Mouse (Mus musculus) heart, embryonic 12.5 days (tissue): ENCODE data around the gene Rab30. TPM values are rescaled to one million over a fixed set of nuclear protein-coding genes. Genes with fewer than 3 reads are reported as not detected.

Experiments used
- ATAC-seq: fragments of 200-750 bp; cut with Nextera tagmentation; 2 replicates; pipeline ENCODE4 v1.8.0; 2017; ENCODE audit warnings: moderate TSS enrichment, moderate library complexity; ENCODE audit not compliant: insufficient number of reproducible peaks, low FRiP score
- H3K27ac ChIP-seq: fragments of 300-500 bp; sonication (generic); 2 replicates; pipeline ENCODE4 v1.5.1; 2016; ENCODE audit warnings: mild to moderate bottlenecking, moderate library complexity; ENCODE audit not compliant: poor library complexity, severe bottlenecking
- H3K27me3 ChIP-seq: fragments of 300-500 bp; sonication (generic); replicated peaks from 2 replicates; pipeline ENCODE4 v1.6.1; 2016; ENCODE audit warnings: mild to moderate bottlenecking, moderate library complexity
- H3K36me3 ChIP-seq: fragments of 300-500 bp; sonication (generic); 2 replicates; pipeline ENCODE4 v1.6.1; 2016; ENCODE audit warnings: mild to moderate bottlenecking, moderate library complexity
- H3K4me1 ChIP-seq: fragments of 300-500 bp; sonication (generic); replicated peaks from 2 replicates; pipeline ENCODE4 v1.6.1; 2016; ENCODE audit warnings: mild to moderate bottlenecking
- H3K4me2 ChIP-seq: fragments of 300-500 bp; sonication (generic); 2 replicates; pipeline ENCODE4 v1.6.1; 2016; ENCODE audit warnings: mild to moderate bottlenecking, moderate library complexity
- H3K4me3 ChIP-seq: fragments of 300-500 bp; sonication (generic); 2 replicates; pipeline ENCODE4 v1.5.1; 2016; ENCODE audit warnings: mild to moderate bottlenecking
- H3K9ac ChIP-seq: fragments of 300-500 bp; sonication (generic); 2 replicates; pipeline ENCODE4 v1.6.1; 2016; ENCODE audit warnings: mild to moderate bottlenecking, moderate library complexity
- H3K9me3 ChIP-seq: fragments of 300-500 bp; sonication (generic); replicated peaks from 2 replicates; pipeline ENCODE4 v1.6.1; 2016; ENCODE audit warnings: mild to moderate bottlenecking, moderate library complexity
- WGBS: fragments of 180-500 bp; shearing (Covaris S2); methylation state at CpG from one replicate; pipeline ENCODE4 v1.1.7; 2016; 5-methylcytosine and 5-hydroxymethylcytosine counted together
- polyA plus RNA-seq: library from polyadenylated mRNA; unstranded; fragments of >200 nt; fragmentation: Nextera tagmentation; extraction: Ambion mirVana; gene quantifications from 2 replicates; pipeline ENCODE4 v1.2.1, GENCODE M21; 2016

Rab30 gene
- polyA plus RNA-seq, 1 experiment from 2014 or later, result 9.4 TPM

- H3K4me3 ChIP-seq, result no peak overlapping the region
- no peak overlapping the region for H3K4me2 ChIP-seq
- H3K36me3 ChIP-seq, result no peaks in the 10 kb centered on the region
- H3K27me3 ChIP-seq, result no peaks in the 10 kb centered on the region
- peaks cover 6% of the 10 kb centered on the region for H3K4me1 ChIP-seq
- H3K27ac ChIP-seq, result peak overlapping the region; percentile 35; the same call in 1 of the 2 replicates
- H3K9ac ChIP-seq, result no peak overlapping the region
- ATAC-seq, result peak; percentile 60
- no peaks in the 10 kb centered on the region for H3K9me3 ChIP-seq
- 75% methylated on average over 9 of the region's 9 CpGs for WGBS
Observed at GRCm38 (mm10) chr7:92883850-92884716, 142.7 kb downstream of the Rab30 start.

DNA sequence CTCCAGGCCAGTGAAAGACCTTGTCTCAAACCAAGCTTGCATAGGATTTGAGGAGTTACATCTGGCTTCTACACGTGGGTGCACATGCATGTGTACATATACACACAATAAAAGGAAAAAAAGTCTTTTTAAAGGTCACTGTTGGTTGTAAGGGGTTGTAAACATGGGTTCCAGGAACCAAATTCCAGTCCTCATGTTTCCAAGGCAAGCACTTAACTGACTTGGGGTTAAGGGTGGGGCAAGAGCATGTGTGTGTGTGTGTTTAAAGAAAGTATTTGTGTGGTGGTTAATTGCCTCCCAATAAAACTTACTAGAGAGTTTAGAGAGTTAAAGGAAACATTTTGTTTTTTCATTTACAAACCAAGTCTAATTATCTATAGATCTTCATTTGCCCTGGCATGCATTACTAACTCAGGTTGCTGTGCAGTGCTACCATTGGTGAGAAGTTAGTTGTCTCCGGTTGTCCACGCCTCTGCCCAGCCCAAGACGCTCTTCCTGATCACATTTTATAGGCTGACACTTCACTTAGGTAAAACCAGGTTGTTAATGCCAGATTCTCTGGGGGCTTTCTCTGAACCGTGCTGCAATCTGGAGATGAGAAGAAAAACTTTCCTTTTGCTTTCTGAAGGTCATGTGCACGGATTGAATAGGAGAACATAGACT lies 143.7 kb downstream of the Rab30 start:
- H3K9ac ChIP-seq, result no peak overlapping the region
- H3K4me2 ChIP-seq, result no peak overlapping the region
- no peak for ATAC-seq
- H3K36me3 ChIP-seq, result no peaks in the 10 kb centered on the region
- H3K27ac ChIP-seq, result no peak overlapping the region
- H3K9me3 ChIP-seq, result no peaks in the 10 kb centered on the region
- H3K4me1 ChIP-seq, result peaks cover 6% of the 10 kb centered on the region
- WGBS, result 78% methylated on average over 6 of the region's 6 CpGs
- H3K27me3 ChIP-seq, result no peaks in the 10 kb centered on the region
- no peak overlapping the region for H3K4me3 ChIP-seq

DNA sequence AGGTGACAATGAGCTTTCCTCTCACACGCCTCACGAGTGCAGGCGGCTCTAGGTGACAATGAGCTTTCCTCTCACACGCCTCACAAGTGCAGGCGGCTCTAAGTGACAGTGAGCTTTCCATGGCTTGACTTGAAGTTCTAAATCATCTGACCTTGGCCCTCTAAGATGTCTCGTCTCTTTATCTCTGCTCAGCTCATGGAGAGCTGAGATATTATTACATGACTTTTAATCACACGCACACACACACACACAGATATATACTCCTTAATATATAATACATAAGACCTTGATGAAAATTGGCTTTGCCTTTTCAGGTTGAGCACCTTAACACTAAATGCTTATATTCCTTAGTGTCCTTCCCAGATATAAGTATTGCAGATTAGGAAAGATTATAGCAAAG lies 145.4 kb downstream of the Rab30 start:
- WGBS, result 58% methylated on average over 7 of the region's 7 CpGs
- Histone ChIP-seq H3K4me2 (no peak overlapping the region), H3K4me3 (no peak overlapping the region), H3K27ac (peak overlapping the region; percentile 31; the same call in 1 of the 2 replicates), H3K4me1 (peaks cover 12% of the 10 kb centered on the region), H3K27me3 (no peaks in the 10 kb centered on the region), H3K9ac (no peak overlapping the region), H3K9me3 (no peaks in the 10 kb centered on the region), H3K36me3 (no peaks in the 10 kb centered on the region)
- no peak for ATAC-seq

DNA sequence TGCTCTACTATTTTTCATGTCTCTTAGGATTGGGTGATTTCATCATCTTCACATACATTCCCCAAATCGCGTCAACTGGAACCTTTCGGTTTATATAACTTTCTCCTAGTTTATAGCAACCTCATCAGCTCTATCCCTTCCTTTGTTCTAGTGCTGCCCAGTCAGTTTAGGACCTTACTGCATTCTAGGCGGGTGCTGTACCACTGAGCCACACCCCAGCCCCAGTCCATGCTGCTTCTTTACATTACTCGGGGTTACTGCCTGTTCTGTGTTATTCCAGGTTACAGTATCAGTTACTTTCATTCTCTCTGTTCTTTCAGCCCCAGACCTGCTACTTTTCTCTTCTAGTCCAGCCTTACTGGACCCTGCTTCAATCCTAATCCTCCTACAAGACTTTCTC lies 145.8 kb downstream of the Rab30 start:
- H3K27ac ChIP-seq, result no peak overlapping the region
- no peaks in the 10 kb centered on the region for H3K36me3 ChIP-seq
- peaks cover 12% of the 10 kb centered on the region for H3K4me1 ChIP-seq
- H3K4me2 ChIP-seq, result no peak overlapping the region
- WGBS, result 90% methylated on average over 5 of the region's 5 CpGs
- no peak overlapping the region for H3K4me3 ChIP-seq
- H3K27me3 ChIP-seq, result no peaks in the 10 kb centered on the region
- H3K9me3 ChIP-seq, result no peaks in the 10 kb centered on the region
- no peak overlapping the region for H3K9ac ChIP-seq
- ATAC-seq, result no peak

- WGBS, result 56% methylated on average over 1 of the region's 1 CpGs
- Histone ChIP-seq H3K9me3 (no peaks in the 10 kb centered on the region), H3K27ac (no peak overlapping the region), H3K27me3 (no peaks in the 10 kb centered on the region), H3K4me3 (no peak overlapping the region), H3K4me2 (no peak overlapping the region), H3K9ac (no peak overlapping the region), H3K36me3 (no peaks in the 10 kb centered on the region), H3K4me1 (peaks cover 12% of the 10 kb centered on the region)
- no peak for ATAC-seq
Observed at GRCm38 (mm10) chr7:92890211-92890610, 148.8 kb downstream of the Rab30 start.

GRCm38 (mm10) chr7:92890618-92891230 lies 149.3 kb downstream of the Rab30 start:
- Histone ChIP-seq H3K4me3 (no peak overlapping the region), H3K9ac (no peak overlapping the region), H3K9me3 (no peaks in the 10 kb centered on the region), H3K4me1 (peaks cover 12% of the 10 kb centered on the region), H3K4me2 (no peak overlapping the region), H3K27me3 (no peaks in the 10 kb centered on the region), H3K36me3 (no peaks in the 10 kb centered on the region), H3K27ac (no peak overlapping the region)
- ATAC-seq, result no peak
- 29% methylated on average over 4 of the region's 4 CpGs for WGBS

DNA sequence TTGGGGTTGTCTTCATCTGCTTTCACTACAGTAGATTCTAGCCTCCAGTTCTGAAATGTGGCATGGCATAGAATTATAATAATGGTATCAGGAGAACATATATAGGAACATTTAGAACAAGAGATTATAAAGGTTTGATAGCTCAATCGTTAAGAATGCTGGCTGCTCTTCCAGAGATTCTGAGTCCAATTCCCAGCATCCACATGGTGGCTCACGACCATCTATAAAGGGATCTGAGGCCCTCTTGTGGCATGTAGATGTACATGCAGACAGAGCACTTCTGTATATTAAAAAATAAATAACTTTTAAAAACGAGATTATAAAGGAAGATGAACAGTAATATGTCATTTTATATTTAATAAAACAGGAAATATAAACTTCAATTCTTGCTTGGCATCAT lies 152.1 kb downstream of the Rab30 start:
- 42% methylated on average over 3 of the region's 3 CpGs for WGBS
- no peak for ATAC-seq
- no peaks in the 10 kb centered on the region for H3K9me3 ChIP-seq
- H3K4me1 ChIP-seq, result 0 out of 2 replicates have a peak, but pooled peaks cover 6% of the 10 kb centered on the region
- no peak overlapping the region for H3K9ac ChIP-seq
- H3K36me3 ChIP-seq, result no peaks in the 10 kb centered on the region
- no peak overlapping the region for H3K4me2 ChIP-seq
- H3K27me3 ChIP-seq, result no peaks in the 10 kb centered on the region
- H3K27ac ChIP-seq, result no peak overlapping the region
- no peak overlapping the region for H3K4me3 ChIP-seq

Other genes starting within 250 kb of the Rab30 start
- gene Ccdc90b, start 180.5 kb upstream of the Rab30 start, polyA plus RNA-seq, result 54.8 and 56.4 TPM in 2 replicates
- 5.1 and 5.4 TPM in 2 replicates for gene Ankrd42, start 104.5 kb upstream of the Rab30 start, polyA plus RNA-seq
- 19.9 and 21.1 TPM in 2 replicates for gene Pcf11, start 71.7 kb upstream of the Rab30 start, polyA plus RNA-seq
- gene Ddias, start 132.6 kb downstream of the Rab30 start, polyA plus RNA-seq, result 11.6 and 12.6 TPM in 2 replicates
- 19.3 and 19.6 TPM in 2 replicates for gene Prcp, start 132.9 kb downstream of the Rab30 start, polyA plus RNA-seq